Mouse (Mus musculus) lung, embryonic 16.5 days (tissue): ENCODE data around the gene Tmem182. TPM values are rescaled to one million over a fixed set of nuclear protein-coding genes. Genes with fewer than 3 reads are reported as not detected.

Experiments
- ATAC-seq: fragments of 200-750 bp; cut with Nextera tagmentation; 2 replicates; pipeline ENCODE4 v1.8.0; 2017; ENCODE audit warnings: low read depth, mild to moderate bottlenecking, moderate library complexity
- H3K27ac ChIP-seq: fragments of 300-500 bp; sonication (generic); 2 replicates; pipeline ENCODE4 v1.5.1; 2014; ENCODE audit warnings: mild to moderate bottlenecking, control low read depth, low read length
- H3K27me3 ChIP-seq: fragments of 300-500 bp; sonication (generic); 2 replicates; pipeline ENCODE4 v1.6.1; 2014; ENCODE audit warnings: low read depth, low read length, mixed read lengths; ENCODE audit not compliant: control insufficient read depth, insufficient read depth
- H3K36me3 ChIP-seq: fragments of 300-500 bp; sonication (generic); 2 replicates; pipeline ENCODE4 v1.6.1; 2014; ENCODE audit warnings: low read length; ENCODE audit not compliant: control insufficient read depth, insufficient read depth
- H3K4me1 ChIP-seq: fragments of 300-500 bp; sonication (generic); replicated peaks from 2 replicates; pipeline ENCODE4 v1.6.1; 2014; ENCODE audit warnings: low read length, mixed read lengths; ENCODE audit not compliant: control insufficient read depth, insufficient read depth
- H3K4me2 ChIP-seq: fragments of 300-500 bp; sonication (generic); 2 replicates; pipeline ENCODE4 v1.6.1; 2014; ENCODE audit warnings: low read depth, low read length, control low read depth
- H3K4me3 ChIP-seq: fragments of 300-500 bp; sonication (generic); 2 replicates; pipeline ENCODE4 v1.5.1; 2014; ENCODE audit warnings: mild to moderate bottlenecking, low read length, control low read depth
- H3K9ac ChIP-seq: fragments of 300-500 bp; sonication (generic); 2 replicates; pipeline ENCODE4 v1.6.1; 2014; ENCODE audit warnings: low read length, control low read depth
- H3K9me3 ChIP-seq: fragments of 300-500 bp; sonication (generic); 2 replicates; pipeline ENCODE4 v1.6.1; 2016; ENCODE audit warnings: low read length; ENCODE audit not compliant: control insufficient read depth
- WGBS: fragments of 180-500 bp; shearing (Covaris S2); extraction: QIAGEN DNeasy Blood & Tissue Kit; methylation state at CpG from one replicate; pipeline ENCODE4 v1.1.7; 2014; 5-methylcytosine and 5-hydroxymethylcytosine counted together
- polyA plus RNA-seq: library from polyadenylated mRNA; unstranded; fragments of >200 nt; fragmentation: Nextera tagmentation; extraction: Ambion mirVana; gene quantifications from 2 replicates; pipeline ENCODE4 v1.2.1, GENCODE M21; 2015

Tmem182 gene
- polyA plus RNA-seq, 1 experiment from 2014 or later, result 1.8 TPM

GRCm38 (mm10) chr1:40889617-40890016 lies 84.2 kb downstream of the Tmem182 start:
- no peaks in the 10 kb centered on the region for H3K27me3 ChIP-seq
- no peak overlapping the region for H3K9ac ChIP-seq
- H3K4me2 ChIP-seq, result no peak overlapping the region
- H3K4me3 ChIP-seq, result no peak overlapping the region
- H3K36me3 ChIP-seq, result no peaks in the 10 kb centered on the region
- H3K27ac ChIP-seq, result no peak overlapping the region
- ATAC-seq, result no peak
- WGBS, result 85% methylated on average over 14 of the region's 14 CpGs
- no peaks in the 10 kb centered on the region for H3K4me1 ChIP-seq
- H3K9me3 ChIP-seq, result no peaks in the 10 kb centered on the region

DNA sequence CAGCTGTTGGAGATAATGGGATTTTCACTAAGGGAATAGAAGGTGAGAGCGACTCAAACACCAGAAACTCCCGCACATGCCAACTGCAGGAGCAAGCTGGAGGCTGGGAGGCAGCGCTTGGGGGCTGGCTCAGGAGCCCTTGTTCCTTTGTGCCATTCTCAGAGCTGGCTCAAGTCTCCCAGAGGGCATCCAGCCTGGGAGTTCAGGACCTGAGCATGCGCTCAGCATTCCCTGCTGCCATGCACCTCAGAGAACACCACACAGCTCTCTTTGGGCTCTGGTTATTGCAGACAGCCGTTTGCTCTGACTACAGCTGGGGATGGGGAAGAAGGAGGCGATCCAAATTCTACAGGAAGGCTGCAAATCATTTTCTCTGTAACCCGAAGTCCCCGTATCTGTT lies 84.8 kb downstream of the Tmem182 start:
- no peak for ATAC-seq

DNA sequence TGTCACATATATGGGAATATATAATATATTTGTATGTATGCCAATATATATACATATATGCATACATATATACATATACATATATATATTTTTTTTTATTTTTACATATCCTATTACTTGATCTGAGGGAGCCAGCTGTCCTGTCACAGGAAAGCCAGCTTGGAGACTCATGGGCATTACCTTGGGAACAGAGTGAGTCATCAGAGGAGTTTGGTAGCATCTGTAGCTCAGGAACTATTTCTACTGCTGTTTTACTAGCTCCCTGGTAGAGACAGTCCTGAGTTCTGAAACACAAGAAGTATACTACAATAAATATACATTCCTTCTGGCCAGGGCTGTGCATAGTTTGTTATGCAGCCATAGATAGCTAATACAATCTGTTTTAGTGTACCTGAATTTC lies 98.3 kb downstream of the Tmem182 start:
- Histone ChIP-seq H3K27me3 (no peaks in the 10 kb centered on the region), H3K4me1 (no peaks in the 10 kb centered on the region), H3K27ac (no peak overlapping the region), H3K9me3 (no peaks in the 10 kb centered on the region), H3K4me3 (no peak overlapping the region), H3K4me2 (no peak overlapping the region), H3K36me3 (no peaks in the 10 kb centered on the region), H3K9ac (no peak overlapping the region)
- no peak for ATAC-seq

More for the DNA sequence above, 84.8 kb downstream of the Tmem182 start:
- Histone ChIP-seq H3K9ac (no peak overlapping the region), H3K9me3 (no peaks in the 10 kb centered on the region), H3K27ac (no peak overlapping the region), H3K27me3 (no peaks in the 10 kb centered on the region), H3K4me1 (no peaks in the 10 kb centered on the region), H3K4me2 (no peak overlapping the region), H3K36me3 (no peaks in the 10 kb centered on the region), H3K4me3 (no peak overlapping the region)
- whole genome bisulfite sequencing, result 66% methylated on average over 8 of the region's 8 CpGs

Other genes with a start within 250 kb of the Tmem182 start
- not detected in 2 replicates for gene Slc9a4, start 225.5 kb upstream of the Tmem182 start, polyA plus RNA-seq
- 0.20 and 0.38 TPM in 2 replicates for gene Slc9a2, start 125.0 kb upstream of the Tmem182 start, polyA plus RNA-seq
- gene Mfsd9, start 14.9 kb upstream of the Tmem182 start, polyA plus RNA-seq, result 3.6 and 4.0 TPM in 2 replicates